Mouse (Mus musculus) liver, postnatal 0 days (tissue): ENCODE results near the gene Gm7945.
"Not testable (repeated sequence)": the region's sequence is repeated elsewhere in the genome, so short reads cannot be mapped to it uniquely, and the experiment has no call there.

ENCODE experiments used
- CTCF ChIP-seq: sonication (generic); IDR thresholded peaks from 2 replicates; pipeline ENCODE4 v1.5.1; 2016; ENCODE audit warnings: antibody characterized with exemption, low read depth
- EP300 ChIP-seq: IDR thresholded peaks from 2 replicates; pipeline ENCODE4 v1.6.1; 2016; ENCODE audit warnings: antibody characterized with exemption, low read depth, mild to moderate bottlenecking

DNA sequence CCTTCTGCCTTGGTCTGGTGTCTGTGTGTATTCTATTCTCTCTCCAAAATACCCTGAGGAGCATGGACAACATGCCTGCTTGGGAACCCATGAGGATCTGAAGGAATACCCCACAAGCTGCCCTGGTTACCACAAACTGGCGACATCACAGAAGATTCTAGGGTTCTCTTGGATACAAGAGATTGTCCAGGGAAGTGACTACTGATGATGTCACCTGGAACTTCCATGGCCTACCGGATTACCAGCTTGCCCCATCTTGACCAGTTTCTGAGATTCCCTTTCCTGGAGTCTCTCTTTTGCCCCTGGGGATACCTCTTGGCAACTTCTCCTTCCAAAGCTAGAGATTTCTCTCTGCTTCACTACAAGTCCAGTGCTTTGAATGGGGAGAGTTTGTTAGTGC, 22.0 kb upstream of the Gm7945 start, which contains the start of gene Gm6482:
- TF ChIP-seq EP300, CTCF: not testable (repeated sequence)
